Mouse (Mus musculus) lung, postnatal 4 days (tissue): ENCODE data around the gene Ccdc6.

Experiments
- DNase-seq, 2 experiments: peaks; one replicate each; pipeline ENCODE4 v3.0.0; 2021

Ccdc6 gene

GRCm38 (mm10) chr10:70095031-70095470 is 1.9 kb upstream of the Ccdc6 start:
- peak; percentile 62 to 63 for DNase-seq

- no peak for DNase-seq
Observed at GRCm38 (mm10) chr10:70095506-70096270, 1.2 kb upstream of the Ccdc6 start.

- peak in 1 of 2 experiments; percentile 50 for DNase-seq
Observed at GRCm38 (mm10) chr10:70097291-70097901, 475 bp downstream of the Ccdc6 start.

GRCm38 (mm10) chr10:70097911-70098569 is 1.1 kb downstream of the Ccdc6 start:
- DNase-seq, result peak; percentile 73 to 79

GRCm38 (mm10) chr10:70098626-70099025 is 1.7 kb downstream of the Ccdc6 start:
- no peak for DNase-seq

GRCm38 (mm10) chr10:70099052-70099451 is 2.1 kb downstream of the Ccdc6 start:
- DNase-seq, result no peak

GRCm38 (mm10) chr10:70102086-70102485 is 5.2 kb downstream of the Ccdc6 start:
- no peak for DNase-seq

- no peak for DNase-seq
Observed at GRCm38 (mm10) chr10:70108016-70108415, 11.1 kb downstream of the Ccdc6 start.

GRCm38 (mm10) chr10:70109974-70110373 is 13.1 kb downstream of the Ccdc6 start:
- DNase-seq, result peak in 1 of 2 experiments; percentile 19

- no peak for DNase-seq
Observed at GRCm38 (mm10) chr10:70110815-70111214, 13.9 kb downstream of the Ccdc6 start.

GRCm38 (mm10) chr10:70111643-70112042 is 14.7 kb downstream of the Ccdc6 start:
- no peak for DNase-seq

GRCm38 (mm10) chr10:70114048-70114635 is 17.2 kb downstream of the Ccdc6 start:
- no peak for DNase-seq

GRCm38 (mm10) chr10:70116454-70116853 is 19.5 kb downstream of the Ccdc6 start:
- DNase-seq, result no peak

GRCm38 (mm10) chr10:70119451-70119850 is 22.5 kb downstream of the Ccdc6 start:
- DNase-seq, result no peak

- DNase-seq, result no peak
Observed at GRCm38 (mm10) chr10:70119851-70120370, 23.0 kb downstream of the Ccdc6 start.

- no peak for DNase-seq
Observed at GRCm38 (mm10) chr10:70120671-70121405, 23.9 kb downstream of the Ccdc6 start.

GRCm38 (mm10) chr10:70121406-70121695 is 24.4 kb downstream of the Ccdc6 start:
- DNase-seq, result no peak

- no peak for DNase-seq
Observed at GRCm38 (mm10) chr10:70123454-70123853, 26.5 kb downstream of the Ccdc6 start.

- no peak for DNase-seq
Observed at GRCm38 (mm10) chr10:70125491-70125890, 28.6 kb downstream of the Ccdc6 start.

- DNase-seq, result no peak
Observed at GRCm38 (mm10) chr10:70127273-70127672, 30.4 kb downstream of the Ccdc6 start.

- no peak for DNase-seq
Observed at GRCm38 (mm10) chr10:70128408-70128807, 31.5 kb downstream of the Ccdc6 start.

- DNase-seq, result peak in 1 of 2 experiments; percentile 38
Observed at GRCm38 (mm10) chr10:70132087-70132560, 35.2 kb downstream of the Ccdc6 start.
